Mouse (Mus musculus): ENCODE results near the gene Apon. TPM values are rescaled to one million over a fixed set of nuclear protein-coding genes. Genes with fewer than 3 reads are reported as not detected.
A peak's percentile ranks its signal among the peaks of the same experiment; 100 is the strongest.
"Not testable (repeated sequence)": the region's sequence is repeated elsewhere in the genome, so short reads cannot be mapped to it uniquely, and the experiment has no call there.

Apon gene
- polyA plus RNA-seq, 1 experiment from 2014 or later = 0.13 TPM

- ATAC-seq (ENCODE audit: low FRiP score, low TSS enrichment) (no peak), DNase-seq (ENCODE audit: low spot score) (no peak)
- H3K36me3 ChIP-seq (ENCODE audit: control insufficient read depth, insufficient read depth, low read length) = no peaks in the 10 kb centered on the region
- H3K4me3 ChIP-seq (ENCODE audit: low read depth, low read length) = peak overlapping the region; percentile 84
- H3K27me3 ChIP-seq (ENCODE audit: control insufficient read depth, insufficient read depth, low read length) = no peaks in the 10 kb centered on the region
- 35% methylated on average over 7 of the region's 7 CpGs for WGBS
- TF ChIP-seq EP300 (optimal IDR thresholded peaks at IDR 0.05) = no peak
- peak; percentile 38 for TF ChIP-seq CTCF (IDR thresholded peaks at IDR 0.05; ENCODE audit: low read depth)
- peak overlapping the region; percentile 76 for H3K9ac ChIP-seq (ENCODE audit: low read length)
- H3K4me1 ChIP-seq (replicated peaks; ENCODE audit: control insufficient read depth, insufficient read depth) = no peaks in the 10 kb centered on the region; the same call in 1 of the 2 replicates
- peak overlapping the region; percentile 64 for H3K4me2 ChIP-seq (replicated peaks; ENCODE audit: low read depth)
- peak overlapping the region; percentile 85 for H3K27ac ChIP-seq (replicated peaks)
- H3K9me3 ChIP-seq (ENCODE audit: control insufficient read depth, low read length) = no peaks in the 10 kb centered on the region
Observed at GRCm38 (mm10) chr10:128270866-128271265, 17.0 kb downstream of the Apon start.

DNA sequence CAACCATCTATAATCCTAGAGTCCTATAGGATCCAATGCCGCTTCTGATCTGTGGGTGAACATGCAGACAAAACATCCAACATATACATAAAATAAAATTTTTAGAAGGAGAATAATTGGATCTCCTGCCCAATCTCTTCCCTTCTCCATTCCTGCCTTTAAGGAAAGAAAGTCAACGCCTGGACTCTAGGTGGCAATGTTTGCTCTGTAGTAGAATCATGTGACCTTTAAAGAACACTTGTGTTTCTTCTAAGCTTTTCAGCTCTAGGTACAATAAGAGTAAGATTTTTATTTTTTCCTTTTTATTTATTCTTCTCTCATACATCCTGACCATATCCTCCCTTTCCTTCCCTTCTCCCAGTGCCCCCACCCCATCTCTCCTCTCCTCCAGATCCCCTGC is 18.0 kb downstream of the Apon start:
- ATAC-seq (ENCODE audit: low FRiP score, low TSS enrichment) (no peak), DNase-seq (ENCODE audit: low spot score) (no peak)
- H3K27ac ChIP-seq (replicated peaks) = no peak overlapping the region
- H3K9ac ChIP-seq (ENCODE audit: low read length) = no peak overlapping the region
- TF ChIP-seq EP300 (optimal IDR thresholded peaks at IDR 0.05) (no peak), CTCF (IDR thresholded peaks at IDR 0.05; ENCODE audit: low read depth) (peak; percentile 70)
- H3K4me1 ChIP-seq (replicated peaks; ENCODE audit: control insufficient read depth, insufficient read depth) = no peaks in the 10 kb centered on the region; the same call in 1 of the 2 replicates
- WGBS = 58% methylated on average over 2 of the region's 2 CpGs
- H3K4me2 ChIP-seq (replicated peaks; ENCODE audit: low read depth) = 0 out of 2 replicates have a peak overlapping the region, but pooled peaks have one; percentile 15
- H3K9me3 ChIP-seq (ENCODE audit: control insufficient read depth, low read length) = no peaks in the 10 kb centered on the region
- peaks cover 5% of the 10 kb centered on the region; the same call in 1 of the 2 replicates for H3K36me3 ChIP-seq (ENCODE audit: control insufficient read depth, insufficient read depth, low read length)
- H3K27me3 ChIP-seq (ENCODE audit: control insufficient read depth, insufficient read depth, low read length) = no peaks in the 10 kb centered on the region
- no peak overlapping the region for H3K4me3 ChIP-seq (ENCODE audit: low read depth, low read length)

- H3K9ac ChIP-seq (ENCODE audit: low read length); H3K4me1 ChIP-seq (replicated peaks; ENCODE audit: control insufficient read depth, insufficient read depth); H3K27me3 ChIP-seq (ENCODE audit: control insufficient read depth, insufficient read depth, low read length); ATAC-seq (ENCODE audit: low FRiP score, low TSS enrichment); H3K36me3 ChIP-seq (ENCODE audit: control insufficient read depth, insufficient read depth, low read length); DNase-seq (ENCODE audit: low spot score); H3K4me2 ChIP-seq (replicated peaks; ENCODE audit: low read depth); H3K4me3 ChIP-seq (ENCODE audit: low read depth, low read length); H3K27ac ChIP-seq (replicated peaks); H3K9me3 ChIP-seq (ENCODE audit: control insufficient read depth, low read length): not testable (repeated sequence)
- WGBS = 87% methylated on average over 4 of the region's 7 CpGs
Observed at GRCm38 (mm10) chr10:128272819-128273439, 19.0 kb downstream of the Apon start.

DNA sequence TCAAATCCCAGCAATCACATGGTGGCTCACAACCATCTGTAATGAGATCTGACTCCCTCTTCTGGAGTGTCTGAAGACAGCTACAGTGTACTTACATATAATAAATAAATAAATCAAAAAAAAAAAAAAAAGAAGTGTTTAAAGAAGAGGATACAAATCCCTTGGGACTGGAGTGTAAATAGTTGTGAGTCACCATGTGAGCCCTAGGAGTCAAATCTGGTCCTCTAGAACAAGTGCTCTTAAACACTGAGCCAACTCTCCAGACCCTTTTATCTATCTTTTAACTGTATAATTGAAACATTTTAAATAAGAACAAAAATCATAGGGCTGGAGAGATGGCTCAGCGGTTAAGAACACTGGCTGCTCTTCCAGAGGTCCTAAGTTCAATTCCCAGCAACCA is 21.5 kb downstream of the Apon start:
- WGBS = 100% methylated on average over 1 of the region's 1 CpGs
- not testable (repeated sequence) for ATAC-seq (ENCODE audit: low FRiP score, low TSS enrichment); DNase-seq (ENCODE audit: low spot score); H3K4me3 ChIP-seq (ENCODE audit: low read depth, low read length); H3K9ac ChIP-seq (ENCODE audit: low read length); H3K4me2 ChIP-seq (replicated peaks; ENCODE audit: low read depth); H3K27ac ChIP-seq (replicated peaks); H3K9me3 ChIP-seq (ENCODE audit: control insufficient read depth, low read length); H3K36me3 ChIP-seq (ENCODE audit: control insufficient read depth, insufficient read depth, low read length); H3K4me1 ChIP-seq (replicated peaks; ENCODE audit: control insufficient read depth, insufficient read depth); H3K27me3 ChIP-seq (ENCODE audit: control insufficient read depth, insufficient read depth, low read length)

DNA sequence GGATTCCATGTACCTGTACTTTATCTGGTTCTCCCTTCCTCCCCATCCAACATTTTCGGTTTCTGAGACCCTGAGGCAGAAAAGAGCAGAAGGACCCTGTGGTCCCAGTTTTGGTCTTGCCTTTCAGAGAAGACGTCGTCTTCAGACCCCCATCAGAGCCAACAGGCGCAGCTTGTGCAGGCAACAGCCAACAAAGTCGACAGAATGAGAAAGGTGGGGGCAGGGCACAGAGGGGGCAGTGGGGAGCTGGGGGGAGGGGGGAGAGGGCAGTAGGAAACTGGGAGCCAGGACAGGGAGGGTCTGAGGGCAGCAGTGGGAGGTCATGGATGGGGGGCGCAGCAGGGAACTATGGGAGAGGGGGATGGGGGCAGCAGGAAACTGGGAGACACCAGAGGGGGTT is 24.3 kb downstream of the Apon start:
- ATAC-seq (ENCODE audit: low FRiP score, low TSS enrichment) = no peak
- Histone ChIP-seq H3K9ac (ENCODE audit: low read length) (no peak overlapping the region), H3K4me2 (replicated peaks; ENCODE audit: low read depth) (no peak overlapping the region), H3K4me3 (ENCODE audit: low read depth, low read length) (no peak overlapping the region), H3K9me3 (ENCODE audit: control insufficient read depth, low read length) (no peaks in the 10 kb centered on the region), H3K4me1 (replicated peaks; ENCODE audit: control insufficient read depth, insufficient read depth) (no peaks in the 10 kb centered on the region), H3K36me3 (ENCODE audit: control insufficient read depth, insufficient read depth, low read length) (peaks cover 18% of the 10 kb centered on the region), H3K27ac (replicated peaks) (no peak overlapping the region), H3K27me3 (ENCODE audit: control insufficient read depth, insufficient read depth, low read length) (no peaks in the 10 kb centered on the region)
- no peak for DNase-seq (ENCODE audit: low spot score)
- no peak for TF ChIP-seq EP300 (optimal IDR thresholded peaks at IDR 0.05)
- TF ChIP-seq CTCF (IDR thresholded peaks at IDR 0.05; ENCODE audit: low read depth) = no peak
- 64% methylated on average over 6 of the region's 6 CpGs for WGBS

GRCm38 (mm10) chr10:128280943-128281342 is 27.0 kb downstream of the Apon start:
- H3K9ac ChIP-seq (ENCODE audit: low read length) = no peak overlapping the region
- TF ChIP-seq CTCF (IDR thresholded peaks at IDR 0.05; ENCODE audit: low read depth) (no peak), EP300 (optimal IDR thresholded peaks at IDR 0.05) (no peak)
- WGBS = 76% methylated on average over 6 of the region's 6 CpGs
- peak; percentile 84 for ATAC-seq (ENCODE audit: low FRiP score, low TSS enrichment)
- peaks cover 32% of the 10 kb centered on the region for H3K36me3 ChIP-seq (ENCODE audit: control insufficient read depth, insufficient read depth, low read length)
- H3K4me1 ChIP-seq (replicated peaks; ENCODE audit: control insufficient read depth, insufficient read depth) = no peaks in the 10 kb centered on the region
- DNase-seq (ENCODE audit: low spot score) = peak; percentile 56
- no peak overlapping the region for H3K4me3 ChIP-seq (ENCODE audit: low read depth, low read length)
- no peak overlapping the region for H3K4me2 ChIP-seq (replicated peaks; ENCODE audit: low read depth)
- H3K9me3 ChIP-seq (ENCODE audit: control insufficient read depth, low read length) = no peaks in the 10 kb centered on the region
- no peaks in the 10 kb centered on the region for H3K27me3 ChIP-seq (ENCODE audit: control insufficient read depth, insufficient read depth, low read length)
- no peak overlapping the region for H3K27ac ChIP-seq (replicated peaks)

Measured in stomach, postnatal 0 days (tissue).